Mouse (Mus musculus) heart, embryonic 14.5 days (tissue): ENCODE data around the gene Agap3. TPM values are rescaled to one million over a fixed set of nuclear protein-coding genes. Genes with fewer than 3 reads are reported as not detected.

ENCODE experiments used
- ATAC-seq: fragments of 200-750 bp; cut with Nextera tagmentation; 2 replicates; pipeline ENCODE4 v1.8.0; 2017; ENCODE audit warnings: low read depth, moderate TSS enrichment; ENCODE audit not compliant: insufficient number of reproducible peaks, insufficient read depth, low FRiP score
- H3K27ac ChIP-seq, 2 experiments: fragments of 200-500 bp in 1 of 2; fragments of 300-500 bp in 1 of 2; sonication (generic) in 1 of 2; replicated peaks in 1 of 2; 2 replicates each; pipeline ENCODE4 v1.5.1; 2012 to 2014; ENCODE audit warnings: low read depth in 2 of 2, low read length in 2 of 2, control low read depth in 1 of 2, mild to moderate bottlenecking in 1 of 2, mixed read lengths in 1 of 2; ENCODE audit not compliant: control insufficient read depth in 1 of 2, insufficient read depth in 1 of 2
- H3K27me3 ChIP-seq: fragments of 300-500 bp; sonication (generic); 2 replicates; pipeline ENCODE4 v1.6.1; 2014; ENCODE audit warnings: mild to moderate bottlenecking, low read length, control low read depth; ENCODE audit not compliant: control insufficient read depth, insufficient read depth
- H3K36me3 ChIP-seq: fragments of 300-500 bp; sonication (generic); 2 replicates; pipeline ENCODE4 v1.6.1; 2014; ENCODE audit warnings: mild to moderate bottlenecking, control low read depth, low read length, mixed read lengths; ENCODE audit not compliant: control insufficient read depth, insufficient read depth
- H3K4me1 ChIP-seq, 2 experiments: fragments of 200-500 bp in 1 of 2; fragments of 300-500 bp in 1 of 2; sonication (generic) in 1 of 2; 2 replicates each; pipeline ENCODE4 v1.6.1; 2012 to 2014; ENCODE audit warnings: low read length in 2 of 2, control low read depth in 1 of 2, mixed read lengths in 1 of 2; ENCODE audit not compliant: control insufficient read depth in 2 of 2, insufficient read depth in 2 of 2
- H3K4me2 ChIP-seq: fragments of 300-500 bp; sonication (generic); 2 replicates; pipeline ENCODE4 v1.6.1; 2014; ENCODE audit warnings: mild to moderate bottlenecking, low read length
- H3K4me3 ChIP-seq, 2 experiments: fragments of 200-500 bp in 1 of 2; fragments of 300-500 bp in 1 of 2; sonication (generic) in 1 of 2; 2 replicates each; pipeline ENCODE4 v1.5.1; 2012 to 2014; ENCODE audit warnings: low read length in 2 of 2, mild to moderate bottlenecking in 2 of 2, control low read depth in 1 of 2, low read depth in 1 of 2, moderate library complexity in 1 of 2; ENCODE audit not compliant: control insufficient read depth in 1 of 2, insufficient read depth in 1 of 2
- H3K9ac ChIP-seq: fragments of 300-500 bp; sonication (generic); 2 replicates; pipeline ENCODE4 v1.6.1; 2014; ENCODE audit warnings: mild to moderate bottlenecking, low read length
- H3K9me3 ChIP-seq: fragments of 300-500 bp; sonication (generic); 2 replicates; pipeline ENCODE4 v1.6.1; 2016; ENCODE audit warnings: low read length, control low read depth; ENCODE audit not compliant: control insufficient read depth
- WGBS: fragments of 180-500 bp; shearing (Covaris S2); extraction: QIAGEN DNeasy Blood & Tissue Kit; methylation state at CpG from one replicate; pipeline ENCODE4 v1.1.7; 2014; 5-methylcytosine and 5-hydroxymethylcytosine counted together
- polyA plus RNA-seq: library from polyadenylated mRNA; unstranded; fragments of >200 nt; fragmentation: Nextera tagmentation; extraction: Ambion mirVana; gene quantifications from 2 replicates; pipeline ENCODE4 v1.2.1, GENCODE M21; 2014

Agap3 gene
- polyA plus RNA-seq, 1 experiment from 2014 or later = 36.7 TPM

- Histone ChIP-seq H3K27me3 (peaks cover 6% of the 10 kb centered on the region; the same call in 1 of the 2 replicates), H3K4me1 (peaks cover 0 to 2% of the 10 kb centered on the region in 2 experiments; a peak in 2 of 4 replicates), H3K4me2 (no peak overlapping the region), H3K27ac (no peak overlapping the region), H3K9me3 (no peaks in the 10 kb centered on the region), H3K4me3 (no peak overlapping the region), H3K9ac (no peak overlapping the region), H3K36me3 (peaks cover 82% of the 10 kb centered on the region)
- WGBS = 7% methylated on average over 4 of the region's 4 CpGs
- ATAC-seq = no peak
These were observed 29.7 kb downstream of the Agap3 start for GRCm38 (mm10) chr5:24481647-24482046.

- Histone ChIP-seq H3K27me3 (peaks cover 6% of the 10 kb centered on the region; the same call in 1 of the 2 replicates), H3K9me3 (no peaks in the 10 kb centered on the region), H3K4me2 (no peak overlapping the region), H3K4me3 (no peak overlapping the region), H3K36me3 (peaks cover 79% of the 10 kb centered on the region), H3K9ac (no peak overlapping the region), H3K4me1 (peaks cover 0 to 2% of the 10 kb centered on the region in 2 experiments; a peak in 2 of 4 replicates), H3K27ac (no peak overlapping the region)
- WGBS = 66% methylated on average over 40 of the region's 41 CpGs
- ATAC-seq = no peak
These were observed 30.5 kb downstream of the Agap3 start for GRCm38 (mm10) chr5:24482247-24483079.

DNA sequence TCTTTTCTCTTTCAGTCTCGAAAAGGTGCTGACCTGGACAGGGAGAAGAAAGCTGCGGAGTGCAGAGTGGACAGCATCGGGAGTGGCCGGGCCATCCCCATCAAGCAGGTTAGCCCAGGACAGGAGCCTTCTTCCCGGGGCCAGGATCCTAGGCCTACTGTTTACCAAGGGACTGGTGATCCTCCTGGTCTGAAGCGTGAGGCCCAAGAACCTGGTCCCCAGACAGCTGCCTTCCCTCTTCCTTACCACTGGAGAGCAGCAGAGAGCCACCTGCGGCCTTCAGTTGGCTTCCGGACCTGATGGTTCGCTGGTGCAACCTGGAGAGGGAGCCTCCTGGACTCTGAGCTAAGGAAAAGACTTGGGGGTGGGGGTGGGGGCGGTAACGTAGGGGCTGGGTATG lies 31.3 kb downstream of the Agap3 start:
- peaks cover 6% of the 10 kb centered on the region; the same call in 1 of the 2 replicates for H3K27me3 ChIP-seq
- no peak overlapping the region for H3K4me3 ChIP-seq
- peaks cover 0 to 2% of the 10 kb centered on the region in 2 experiments; a peak in 2 of 4 replicates for H3K4me1 ChIP-seq
- H3K36me3 ChIP-seq = peaks cover 79% of the 10 kb centered on the region
- H3K9ac ChIP-seq = no peak overlapping the region
- WGBS = 32% methylated on average over 11 of the region's 11 CpGs
- H3K9me3 ChIP-seq = no peaks in the 10 kb centered on the region
- ATAC-seq = no peak; the same call in 1 of the 2 replicates
- H3K27ac ChIP-seq = no peak overlapping the region
- no peak overlapping the region for H3K4me2 ChIP-seq

DNA sequence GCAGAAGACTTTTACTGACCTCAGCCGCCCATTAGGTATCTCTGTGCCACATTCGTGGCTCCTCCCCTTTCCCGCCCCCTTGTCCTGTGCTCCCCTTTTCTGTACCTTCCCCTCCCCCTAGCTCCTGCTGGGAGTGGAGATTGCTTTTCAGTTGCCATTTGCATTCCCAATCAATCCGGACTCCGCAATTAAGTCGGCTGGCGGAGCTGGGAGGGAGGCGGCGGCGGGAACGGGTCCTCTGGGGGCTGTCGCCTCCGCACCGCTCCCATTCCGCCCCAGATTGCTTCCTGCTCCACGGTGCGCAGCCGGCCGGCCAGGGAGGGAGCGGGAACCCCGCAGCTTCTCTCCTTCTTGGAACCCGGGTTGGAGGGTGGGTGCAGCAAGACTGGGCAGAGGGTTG lies 33.0 kb downstream of the Agap3 start:
- no peak overlapping the region for H3K27ac ChIP-seq
- no peak for ATAC-seq
- H3K36me3 ChIP-seq = peaks cover 79% of the 10 kb centered on the region
- peaks cover 6% of the 10 kb centered on the region; the same call in 1 of the 2 replicates for H3K27me3 ChIP-seq
- peaks cover 0 to 2% of the 10 kb centered on the region in 2 experiments; a peak in 2 of 4 replicates for H3K4me1 ChIP-seq
- peak overlapping the region; percentile 40 for H3K4me2 ChIP-seq
- H3K9me3 ChIP-seq = no peaks in the 10 kb centered on the region
- 0 out of 2 replicates have a peak overlapping the region, but pooled peaks have one; percentile 28 for H3K9ac ChIP-seq
- WGBS = 38% methylated on average over 22 of the region's 22 CpGs
- no peak overlapping the region for H3K4me3 ChIP-seq

DNA sequence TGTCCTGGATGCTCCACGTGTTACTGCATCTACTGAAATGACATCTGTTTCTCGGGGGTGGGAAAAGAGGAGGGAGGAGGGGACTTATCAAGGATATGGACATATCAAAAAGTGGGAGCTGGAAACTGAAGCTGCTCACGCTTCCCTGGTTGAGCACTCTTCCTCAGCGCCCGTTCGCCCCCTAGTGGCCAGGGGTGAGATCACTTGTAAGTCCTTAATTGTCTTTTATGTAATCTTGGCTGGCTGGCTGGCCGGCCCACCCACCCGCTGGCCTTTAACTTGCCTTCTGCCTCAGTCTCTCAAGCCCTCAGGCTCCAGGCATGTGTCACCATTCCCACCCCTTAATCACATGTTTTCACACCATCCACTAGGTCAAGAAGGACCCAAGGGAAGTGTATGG lies 34.1 kb downstream of the Agap3 start:
- Histone ChIP-seq H3K36me3 (peaks cover 79% of the 10 kb centered on the region), H3K9me3 (no peaks in the 10 kb centered on the region), H3K4me3 (no peak overlapping the region), H3K27me3 (peaks cover 6% of the 10 kb centered on the region; the same call in 1 of the 2 replicates), H3K9ac (no peak overlapping the region), H3K27ac (no peak overlapping the region), H3K4me2 (no peak overlapping the region), H3K4me1 (peaks cover 0 to 2% of the 10 kb centered on the region in 2 experiments; a peak in 2 of 4 replicates)
- 5% methylated on average over 8 of the region's 8 CpGs for WGBS
- ATAC-seq = no peak

GRCm38 (mm10) chr5:24486738-24487137 lies 34.8 kb downstream of the Agap3 start:
- Histone ChIP-seq H3K27ac (no peak overlapping the region), H3K27me3 (peaks cover 6% of the 10 kb centered on the region; the same call in 1 of the 2 replicates), H3K4me1 (peaks cover 0 to 2% of the 10 kb centered on the region in 2 experiments; a peak in 2 of 4 replicates), H3K4me3 (no peak overlapping the region), H3K4me2 (no peak overlapping the region), H3K9me3 (no peaks in the 10 kb centered on the region), H3K9ac (no peak overlapping the region), H3K36me3 (peaks cover 80% of the 10 kb centered on the region)
- no peak for ATAC-seq
- WGBS = 84% methylated on average over 5 of the region's 5 CpGs

DNA sequence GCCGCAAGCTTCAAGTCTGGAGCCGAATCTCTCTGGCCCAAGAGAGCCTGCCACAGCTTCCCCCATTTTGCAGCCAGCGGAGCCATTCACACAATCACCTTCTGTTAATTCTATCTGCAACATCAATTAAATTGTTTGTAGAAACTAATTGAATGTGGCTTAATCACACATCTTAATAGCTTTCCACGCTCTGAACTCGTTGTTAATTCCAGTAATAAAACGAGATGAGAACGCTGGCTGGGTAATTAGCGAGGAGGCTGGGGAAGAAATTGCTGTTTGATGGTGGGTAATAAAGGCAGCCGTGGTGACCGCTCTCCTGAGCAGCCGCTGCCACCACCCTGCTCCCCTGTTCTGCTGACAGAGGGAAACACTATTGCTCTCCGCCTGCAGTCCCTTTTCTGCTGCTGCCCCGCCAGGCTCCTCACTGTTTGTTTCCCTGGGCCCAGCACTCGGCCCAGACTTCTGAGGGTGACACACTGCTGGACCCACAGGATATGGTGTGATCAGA lies 38.5 kb downstream of the Agap3 start:
- 87% methylated on average over 14 of the region's 14 CpGs for WGBS
- H3K36me3 ChIP-seq = peaks cover 89% of the 10 kb centered on the region
- no peak overlapping the region for H3K9ac ChIP-seq
- H3K9me3 ChIP-seq = no peaks in the 10 kb centered on the region
- H3K27me3 ChIP-seq = no peaks in the 10 kb centered on the region
- H3K4me3 ChIP-seq = no peak overlapping the region
- no peak overlapping the region for H3K27ac ChIP-seq
- H3K4me2 ChIP-seq = no peak overlapping the region
- no peaks in the 10 kb centered on the region; a peak in 1 of 4 replicates for H3K4me1 ChIP-seq
- ATAC-seq = no peak
